Mouse (Mus musculus): Measurements from ENCODE around the gene Ankdd1b. TPM values are rescaled to one million over a fixed set of nuclear protein-coding genes. Genes with fewer than 3 reads are reported as not detected.

Ankdd1b gene
- polyA plus RNA-seq, 2 experiments = 0.30 TPM; not detected in 1

DNA sequence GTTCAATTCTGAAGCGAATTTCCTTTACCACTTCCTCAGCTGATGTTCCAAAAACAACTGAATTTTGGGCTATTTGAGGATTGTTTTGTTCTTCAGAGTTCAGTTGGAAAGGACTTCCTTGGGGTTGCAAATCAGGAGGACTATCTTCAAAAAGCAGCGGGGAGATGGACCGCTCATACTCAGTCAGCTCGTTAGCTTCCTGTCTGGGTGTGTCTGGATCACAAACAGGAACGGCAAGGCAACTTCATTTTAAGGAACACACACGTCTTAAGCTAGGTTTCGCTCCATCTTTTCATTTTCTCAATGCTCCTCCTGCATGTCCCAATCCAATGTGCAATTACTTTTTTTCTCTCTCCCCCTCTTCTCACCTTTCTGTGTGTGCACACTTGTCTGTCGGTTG, 25.6 kb upstream of the Ankdd1b start:
- TF ChIP-seq POLR2A (IDR thresholded peaks at IDR 0.05; ENCODE audit: borderline replicate concordance, extremely low read depth, insufficient read depth, insufficient read length) = no peak
- ATAC-seq (ENCODE audit: low FRiP score, low read depth) (no peak), DNase-seq (ENCODE audit: low spot score) (no peak)
- no peak overlapping the region for H3K9ac ChIP-seq (ENCODE audit: low read depth, low read length, severe bottlenecking)
- 83% methylated on average over 8 of the region's 8 CpGs for WGBS
- no peak overlapping the region for H3K4me2 ChIP-seq (replicated peaks; ENCODE audit: low read depth, low read length, severe bottlenecking)
- H3K9me3 ChIP-seq (ENCODE audit: control insufficient read depth, low read length) = no peaks in the 10 kb centered on the region
- H3K4me3 ChIP-seq (replicated peaks; ENCODE audit: low read length) = no peak overlapping the region
- no peaks in the 10 kb centered on the region for H3K27me3 ChIP-seq (ENCODE audit: control insufficient read depth, insufficient read depth, low read length)
- peaks cover 10% of the 10 kb centered on the region for H3K36me3 ChIP-seq (ENCODE audit: control insufficient read depth, insufficient read depth, low read length)
- H3K27ac ChIP-seq (replicated peaks; ENCODE audit: low read depth, low read length) = no peak overlapping the region
- H3K4me1 ChIP-seq (ENCODE audit: control insufficient read depth, insufficient read depth, low read length) = no peaks in the 10 kb centered on the region

DNA sequence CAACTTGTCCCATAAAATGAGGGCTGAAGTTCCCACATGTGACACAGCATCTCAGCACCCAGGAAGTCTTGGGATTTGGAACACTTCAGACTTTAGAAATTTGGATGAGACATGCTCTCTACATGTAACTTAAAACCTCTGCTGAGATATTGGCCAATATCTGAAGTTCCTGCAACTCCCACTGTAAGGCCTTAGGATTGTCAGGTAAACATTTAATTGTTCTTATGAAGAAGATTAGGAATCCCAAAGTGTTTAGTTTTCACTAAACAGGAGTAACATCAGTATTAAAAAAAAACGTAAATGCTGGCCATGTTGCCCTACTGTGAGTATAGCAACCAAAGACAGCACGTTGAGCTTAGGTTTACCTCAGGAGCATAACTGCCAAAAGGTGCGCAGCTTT, 19.4 kb upstream of the Ankdd1b start, which contains the start of gene Gm17622:
Gene Gm17622 (plus strand): TSS at position 301 of the 400 bp plus-strand sequence.
- Histone ChIP-seq H3K9ac (ENCODE audit: low read depth, low read length, severe bottlenecking) (no peak within 1 kb of the TSS), H3K27ac (replicated peaks; ENCODE audit: low read depth, low read length) (no peak within 1 kb of the TSS), H3K4me2 (replicated peaks; ENCODE audit: low read depth, low read length, severe bottlenecking) (no peak within 1 kb of the TSS), H3K4me1 (ENCODE audit: control insufficient read depth, insufficient read depth, low read length) (no peaks in the 10 kb centered on the region), H3K4me3 (replicated peaks; ENCODE audit: low read length) (no peak within 1 kb of the TSS), H3K36me3 (ENCODE audit: control insufficient read depth, insufficient read depth, low read length) (peaks cover 11% of the 10 kb centered on the region), H3K9me3 (ENCODE audit: control insufficient read depth, low read length) (0 out of 2 replicates have a peak, but pooled peaks cover 2% of the 10 kb centered on the region), H3K27me3 (ENCODE audit: control insufficient read depth, insufficient read depth, low read length) (no peaks in the 10 kb centered on the region)
- 90% methylated on average over 3 of the region's 3 CpGs for WGBS
- TF ChIP-seq POLR2A (IDR thresholded peaks at IDR 0.05; ENCODE audit: borderline replicate concordance, extremely low read depth, insufficient read depth, insufficient read length) = no peak
- DNase-seq (ENCODE audit: low spot score) = no peak
- ATAC-seq (ENCODE audit: low FRiP score, low read depth) = no peak

DNA sequence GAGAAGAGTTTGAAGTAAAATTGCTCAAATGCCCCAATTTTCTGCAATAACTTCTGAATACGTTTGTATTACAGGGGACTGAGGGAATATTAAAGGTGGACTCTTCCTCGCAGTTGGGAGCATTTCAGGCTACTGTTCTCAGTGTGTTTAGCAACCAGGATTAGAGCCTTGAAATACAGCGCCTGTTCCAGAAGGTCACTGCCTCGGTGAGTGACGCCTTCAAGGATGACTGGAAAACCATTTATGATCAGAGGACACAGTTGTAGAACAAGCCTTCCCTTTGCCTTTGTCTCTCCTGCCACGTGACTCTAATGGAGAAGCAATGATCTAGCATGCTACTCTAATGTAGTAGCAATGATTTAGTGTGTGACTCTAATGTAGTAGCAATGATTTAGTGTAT, 17.0 kb upstream of the Ankdd1b start:
- Histone ChIP-seq H3K36me3 (ENCODE audit: control insufficient read depth, insufficient read depth, low read length) (peaks cover 17% of the 10 kb centered on the region), H3K4me2 (replicated peaks; ENCODE audit: low read depth, low read length, severe bottlenecking) (no peak overlapping the region), H3K27ac (replicated peaks; ENCODE audit: low read depth, low read length) (no peak overlapping the region), H3K4me3 (replicated peaks; ENCODE audit: low read length) (no peak overlapping the region), H3K4me1 (ENCODE audit: control insufficient read depth, insufficient read depth, low read length) (no peaks in the 10 kb centered on the region), H3K27me3 (ENCODE audit: control insufficient read depth, insufficient read depth, low read length) (no peaks in the 10 kb centered on the region), H3K9ac (ENCODE audit: low read depth, low read length, severe bottlenecking) (no peak overlapping the region), H3K9me3 (ENCODE audit: control insufficient read depth, low read length) (0 out of 2 replicates have a peak, but pooled peaks cover 2% of the 10 kb centered on the region)
- DNase-seq (ENCODE audit: low spot score) (no peak), ATAC-seq (ENCODE audit: low FRiP score, low read depth) (no peak)
- TF ChIP-seq POLR2A (IDR thresholded peaks at IDR 0.05; ENCODE audit: borderline replicate concordance, extremely low read depth, insufficient read depth, insufficient read length) = no peak
- 89% methylated on average over 6 of the region's 6 CpGs for WGBS

DNA sequence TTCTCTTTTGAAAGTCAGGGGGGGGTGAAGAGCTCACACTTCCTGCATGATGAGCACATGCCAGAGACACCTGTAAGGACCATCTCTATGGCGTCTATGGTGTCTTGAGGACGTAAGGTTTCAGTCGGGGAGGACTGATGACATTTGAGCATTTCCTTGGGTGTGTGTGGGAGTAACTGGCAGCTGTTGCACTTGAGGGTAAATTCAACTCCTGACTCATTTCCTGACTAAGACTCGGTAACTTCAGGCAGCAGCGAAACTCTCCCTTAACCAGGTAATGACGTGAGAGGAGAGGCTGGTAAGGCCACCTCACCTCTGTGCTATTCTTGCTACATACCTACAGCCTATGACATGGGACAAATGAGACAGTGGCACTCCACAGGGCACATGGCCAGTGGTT, 16.2 kb upstream of the Ankdd1b start:
- DNase-seq (ENCODE audit: low spot score) (no peak), ATAC-seq (ENCODE audit: low FRiP score, low read depth) (no peak)
- Histone ChIP-seq H3K9ac (ENCODE audit: low read depth, low read length, severe bottlenecking) (no peak overlapping the region), H3K4me3 (replicated peaks; ENCODE audit: low read length) (no peak overlapping the region), H3K27me3 (ENCODE audit: control insufficient read depth, insufficient read depth, low read length) (no peaks in the 10 kb centered on the region), H3K9me3 (ENCODE audit: control insufficient read depth, low read length) (0 out of 2 replicates have a peak, but pooled peaks cover 2% of the 10 kb centered on the region), H3K4me2 (replicated peaks; ENCODE audit: low read depth, low read length, severe bottlenecking) (no peak overlapping the region), H3K36me3 (ENCODE audit: control insufficient read depth, insufficient read depth, low read length) (peaks cover 20% of the 10 kb centered on the region), H3K4me1 (ENCODE audit: control insufficient read depth, insufficient read depth, low read length) (no peaks in the 10 kb centered on the region), H3K27ac (replicated peaks; ENCODE audit: low read depth, low read length) (no peak overlapping the region)
- 87% methylated on average over 6 of the region's 6 CpGs for WGBS
- TF ChIP-seq POLR2A (IDR thresholded peaks at IDR 0.05; ENCODE audit: borderline replicate concordance, extremely low read depth, insufficient read depth, insufficient read length) = no peak

DNA sequence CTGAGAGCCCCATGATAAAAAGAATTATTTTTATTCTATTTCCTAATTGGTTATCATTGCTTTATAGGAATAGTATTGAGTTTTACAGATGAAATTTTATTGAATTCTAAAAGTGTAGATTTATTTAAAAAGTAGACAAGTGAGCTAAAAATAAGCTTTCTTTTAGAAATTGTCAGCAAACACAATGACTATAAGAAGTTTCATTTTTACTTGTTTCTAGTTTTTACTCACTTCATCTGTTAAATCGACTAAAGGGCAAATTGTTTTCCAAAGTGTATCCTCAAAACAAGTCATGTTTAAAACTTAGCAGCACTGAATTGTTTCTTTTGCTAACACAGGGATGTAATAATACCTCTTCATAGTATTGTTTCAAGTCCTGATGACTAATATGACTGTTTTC, 8.0 kb upstream of the Ankdd1b start:
- H3K9me3 ChIP-seq (ENCODE audit: control insufficient read depth, low read length) = no peaks in the 10 kb centered on the region
- no peak for DNase-seq (ENCODE audit: low spot score)
- no peak for TF ChIP-seq POLR2A (IDR thresholded peaks at IDR 0.05; ENCODE audit: borderline replicate concordance, extremely low read depth, insufficient read depth, insufficient read length)
- no peak overlapping the region for H3K9ac ChIP-seq (ENCODE audit: low read depth, low read length, severe bottlenecking)
- 100% methylated on average over 1 of the region's 1 CpGs for WGBS
- no peaks in the 10 kb centered on the region for H3K27me3 ChIP-seq (ENCODE audit: control insufficient read depth, insufficient read depth, low read length)
- no peaks in the 10 kb centered on the region for H3K4me1 ChIP-seq (ENCODE audit: control insufficient read depth, insufficient read depth, low read length)
- ATAC-seq (ENCODE audit: low FRiP score, low read depth) = no peak
- no peak overlapping the region for H3K4me2 ChIP-seq (replicated peaks; ENCODE audit: low read depth, low read length, severe bottlenecking)
- H3K36me3 ChIP-seq (ENCODE audit: control insufficient read depth, insufficient read depth, low read length) = peaks cover 9% of the 10 kb centered on the region; the same call in 1 of the 2 replicates
- H3K4me3 ChIP-seq (replicated peaks; ENCODE audit: low read length) = no peak overlapping the region
- H3K27ac ChIP-seq (replicated peaks; ENCODE audit: low read depth, low read length) = no peak overlapping the region

DNA sequence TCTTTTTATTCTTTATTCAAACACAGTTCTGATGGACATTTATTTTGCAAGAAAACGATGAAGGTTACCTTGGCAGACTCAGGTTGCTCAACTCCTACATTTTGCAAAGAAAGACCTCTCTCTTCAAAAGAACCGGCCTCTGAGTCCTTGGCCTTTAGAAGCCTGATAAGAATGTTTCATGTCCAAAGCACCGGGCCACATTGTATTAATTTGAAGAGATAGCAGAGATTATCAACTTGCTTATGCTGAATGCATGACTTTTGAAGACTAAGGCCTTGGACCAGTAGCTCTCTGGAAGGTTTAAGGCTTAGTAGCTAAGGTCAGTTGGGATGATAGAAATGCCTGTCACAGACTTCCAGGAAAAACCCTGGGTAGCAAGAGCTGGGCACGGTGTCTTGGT, 6.2 kb upstream of the Ankdd1b start:
- ATAC-seq (ENCODE audit: low FRiP score, low read depth) = no peak

More for the DNA sequence above, 6.2 kb upstream of the Ankdd1b start:
- Histone ChIP-seq H3K4me1 (ENCODE audit: control insufficient read depth, insufficient read depth, low read length) (no peaks in the 10 kb centered on the region), H3K9me3 (ENCODE audit: control insufficient read depth, low read length) (no peaks in the 10 kb centered on the region), H3K9ac (ENCODE audit: low read depth, low read length, severe bottlenecking) (no peak overlapping the region), H3K36me3 (ENCODE audit: control insufficient read depth, insufficient read depth, low read length) (no peaks in the 10 kb centered on the region), H3K27me3 (ENCODE audit: control insufficient read depth, insufficient read depth, low read length) (no peaks in the 10 kb centered on the region), H3K4me3 (replicated peaks; ENCODE audit: low read length) (no peak overlapping the region), H3K27ac (replicated peaks; ENCODE audit: low read depth, low read length) (no peak overlapping the region), H3K4me2 (replicated peaks; ENCODE audit: low read depth, low read length, severe bottlenecking) (no peak overlapping the region)
- DNase-seq (ENCODE audit: low spot score) = no peak
- WGBS = 92% methylated on average over 4 of the region's 4 CpGs
- no peak for TF ChIP-seq POLR2A (IDR thresholded peaks at IDR 0.05; ENCODE audit: borderline replicate concordance, extremely low read depth, insufficient read depth, insufficient read length)

Measured in limb, embryonic 14.5 days (tissue).